Mouse (Mus musculus) cerebellum, postnatal 4 days (tissue): ENCODE data around the gene Chd1l.

ENCODE experiments used
- DNase-seq, 2 experiments: peaks; one replicate each; pipeline ENCODE4 v3.0.0; 2022; ENCODE audit warnings: low spot score in 2 of 2, mixed read lengths in 1 of 2

Chd1l gene

GRCm38 (mm10) chr3:97524835-97525234 lies 85.2 kb downstream of the Chd1l start:
- DNase-seq = no peak

- peak in 1 of 2 experiments; percentile 67 for DNase-seq
These were observed 87.9 kb downstream of the Chd1l start for GRCm38 (mm10) chr3:97521946-97522731.

- no peak for DNase-seq
These were observed 90.1 kb downstream of the Chd1l start for GRCm38 (mm10) chr3:97519883-97520282.

- no peak for DNase-seq
These were observed 97.7 kb downstream of the Chd1l start for GRCm38 (mm10) chr3:97512296-97512695.
